Mouse (Mus musculus) lung, embryonic 14.5 days (tissue): ENCODE measurements around the gene Hk2. TPM values are rescaled to one million over a fixed set of nuclear protein-coding genes. Genes with fewer than 3 reads are reported as not detected.

ENCODE experiments used
- ATAC-seq: fragments of 200-750 bp; cut with Nextera tagmentation; 2 replicates; pipeline ENCODE4 v1.8.0; 2017; ENCODE audit warnings: mild to moderate bottlenecking, moderate TSS enrichment, moderate library complexity; ENCODE audit not compliant: insufficient read depth
- DNase-seq: peaks from one replicate; pipeline ENCODE4 v3.0.0-alpha.2; 2015
- H3K27ac ChIP-seq: fragments of 300-500 bp; sonication (generic); 2 replicates; pipeline ENCODE4 v1.5.1; 2014; ENCODE audit warnings: low read depth, mild to moderate bottlenecking, moderate library complexity
- H3K27me3 ChIP-seq: fragments of 300-500 bp; sonication (generic); 2 replicates; pipeline ENCODE4 v1.6.1; 2014; ENCODE audit warnings: low read length, control low read depth; ENCODE audit not compliant: insufficient read depth
- H3K36me3 ChIP-seq: fragments of 300-500 bp; sonication (generic); 2 replicates; pipeline ENCODE4 v1.6.1; 2014; ENCODE audit warnings: control low read depth; ENCODE audit not compliant: insufficient read depth
- H3K4me1 ChIP-seq: fragments of 300-500 bp; sonication (generic); 2 replicates; pipeline ENCODE4 v1.6.1; 2014; ENCODE audit warnings: antibody characterized with exemption, control low read depth; ENCODE audit not compliant: insufficient read depth
- H3K4me2 ChIP-seq: fragments of 300-500 bp; sonication (generic); 2 replicates; pipeline ENCODE4 v1.6.1; 2014; ENCODE audit warnings: mild to moderate bottlenecking
- H3K4me3 ChIP-seq: fragments of 300-500 bp; sonication (generic); 2 replicates; pipeline ENCODE4 v1.5.1; 2014; ENCODE audit warnings: low read depth, low read length
- H3K9ac ChIP-seq: fragments of 300-500 bp; sonication (generic); 2 replicates; pipeline ENCODE4 v1.6.1; 2014
- H3K9me3 ChIP-seq: fragments of 300-500 bp; sonication (generic); 2 replicates; pipeline ENCODE4 v1.6.1; 2016; ENCODE audit warnings: low read depth, low read length, control low read depth
- CTCF ChIP-seq: IDR thresholded peaks from 2 replicates; pipeline ENCODE4 v1.5.1; 2016; ENCODE audit warnings: antibody characterized with exemption, low read depth
- WGBS: fragments of 180-500 bp; shearing (Covaris S2); extraction: QIAGEN DNeasy Blood & Tissue Kit; methylation state at CpG from one replicate; pipeline ENCODE4 v1.1.7; 2014; 5-methylcytosine and 5-hydroxymethylcytosine counted together
- polyA plus RNA-seq: library from polyadenylated mRNA; unstranded; fragments of >200 nt; fragmentation: Nextera tagmentation; extraction: Ambion mirVana; gene quantifications from 2 replicates; pipeline ENCODE4 v1.2.1, GENCODE M21; 2014

The Hk2 gene
- polyA plus RNA-seq, 1 experiment from 2014 or later: 22.4 TPM

DNA sequence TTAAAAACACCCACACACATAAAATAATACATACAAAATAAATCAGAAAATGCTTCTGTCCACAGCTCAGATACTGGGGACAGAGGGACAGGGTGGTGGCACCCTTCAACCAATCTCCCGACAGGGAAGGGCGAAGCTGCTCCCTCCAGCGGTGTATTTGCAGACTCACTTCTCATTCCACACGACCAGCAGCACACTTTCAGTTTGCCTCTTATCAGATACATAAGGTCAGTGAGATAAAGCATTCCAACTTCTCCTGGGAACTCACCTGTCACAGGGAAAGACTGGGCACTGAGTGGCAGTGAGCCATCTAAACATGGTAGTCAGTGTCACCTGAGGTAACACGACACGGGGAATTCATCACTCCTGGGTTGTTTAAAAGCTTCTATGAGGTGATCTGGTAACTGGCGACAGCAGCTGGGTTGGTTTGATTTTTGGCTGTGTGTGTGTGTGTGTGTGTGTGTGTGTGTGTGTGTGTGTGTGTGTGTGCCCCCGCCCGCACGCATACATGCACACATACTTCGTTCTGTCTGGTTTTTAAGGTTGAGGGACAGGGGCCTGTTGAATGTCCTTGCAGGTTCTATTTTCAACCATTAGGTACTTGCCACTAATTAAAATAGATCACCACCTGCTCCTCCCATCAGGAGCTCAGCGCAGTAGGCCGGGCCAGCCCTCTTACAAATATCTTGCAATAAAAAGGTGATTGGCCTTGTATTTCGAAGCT is 20.5 kb downstream of the Hk2 start:
- peaks cover 18% of the 10 kb centered on the region; the same call in 1 of the 2 replicates for H3K36me3 ChIP-seq
- no peak for DNase-seq
- TF ChIP-seq CTCF: peak; percentile 34; the same call in 1 of the 2 replicates

DNA sequence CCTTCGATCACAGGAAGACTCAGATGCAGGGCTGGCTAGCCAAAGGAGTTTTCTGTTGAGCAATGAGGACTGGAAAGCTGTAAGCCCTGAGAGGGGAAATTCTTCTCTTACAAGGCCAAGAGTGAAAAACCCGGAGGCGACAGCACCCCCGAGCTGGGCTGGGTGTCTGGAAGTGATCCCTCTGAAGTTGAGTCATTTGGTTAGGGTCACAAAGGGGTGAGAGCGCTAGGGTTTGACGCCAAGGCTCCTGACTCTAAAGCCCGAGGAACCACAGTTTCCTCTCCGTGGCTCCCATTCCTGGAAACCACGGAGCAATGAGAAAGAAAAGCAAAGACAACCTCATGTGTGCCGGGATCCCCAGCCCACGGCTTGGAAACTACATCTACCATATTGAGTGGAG is 21.2 kb downstream of the Hk2 start:
- no peak overlapping the region for H3K9ac ChIP-seq
- TF ChIP-seq CTCF: no peak
- WGBS: 45% methylated on average over 11 of the region's 11 CpGs
- H3K4me3 ChIP-seq: no peak overlapping the region
- H3K4me2 ChIP-seq: no peak overlapping the region
- H3K27me3 ChIP-seq: no peaks in the 10 kb centered on the region
- peak; percentile 18 for DNase-seq
- H3K4me1 ChIP-seq: no peaks in the 10 kb centered on the region
- peaks cover 20% of the 10 kb centered on the region; the same call in 1 of the 2 replicates for H3K36me3 ChIP-seq
- ATAC-seq: no peak
- peak overlapping the region; percentile 36; the same call in 1 of the 2 replicates for H3K27ac ChIP-seq
- no peaks in the 10 kb centered on the region for H3K9me3 ChIP-seq

More for the DNA sequence above, 20.5 kb downstream of the Hk2 start:
- Histone ChIP-seq H3K27me3 (no peaks in the 10 kb centered on the region), H3K4me2 (no peak overlapping the region), H3K9me3 (no peaks in the 10 kb centered on the region), H3K4me3 (no peak overlapping the region), H3K27ac (no peak overlapping the region), H3K9ac (no peak overlapping the region), H3K4me1 (no peaks in the 10 kb centered on the region)
- 75% methylated on average over 14 of the region's 14 CpGs for WGBS
- ATAC-seq: no peak

DNA sequence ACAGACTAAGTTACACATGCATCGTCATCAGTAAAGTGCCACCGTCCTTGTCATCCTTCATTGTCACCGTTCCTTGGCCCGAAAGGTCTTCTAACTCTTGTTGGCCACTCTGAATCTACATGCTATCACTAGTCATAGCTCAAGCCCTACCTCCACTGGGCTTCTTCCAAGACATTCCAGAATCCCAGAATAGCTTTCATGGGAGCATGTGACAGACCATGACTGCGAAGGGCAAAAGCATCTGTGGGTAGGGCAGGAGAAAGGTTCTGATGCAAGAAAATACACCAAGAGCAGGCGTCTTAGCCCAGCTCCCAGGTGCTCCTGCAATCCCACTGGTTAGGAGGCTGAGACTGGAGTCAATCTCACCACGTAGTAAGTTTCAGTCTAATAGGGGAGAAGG is 22.5 kb downstream of the Hk2 start:
- H3K27ac ChIP-seq: no peak overlapping the region
- H3K27me3 ChIP-seq: no peaks in the 10 kb centered on the region
- DNase-seq: no peak
- H3K4me2 ChIP-seq: no peak overlapping the region
- no peaks in the 10 kb centered on the region for H3K4me1 ChIP-seq
- ATAC-seq: no peak
- 94% methylated on average over 7 of the region's 7 CpGs for WGBS
- no peak for TF ChIP-seq CTCF
- H3K36me3 ChIP-seq: peaks cover 13% of the 10 kb centered on the region; the same call in 1 of the 2 replicates
- H3K9ac ChIP-seq: no peak overlapping the region
- H3K9me3 ChIP-seq: no peaks in the 10 kb centered on the region
- H3K4me3 ChIP-seq: no peak overlapping the region

DNA sequence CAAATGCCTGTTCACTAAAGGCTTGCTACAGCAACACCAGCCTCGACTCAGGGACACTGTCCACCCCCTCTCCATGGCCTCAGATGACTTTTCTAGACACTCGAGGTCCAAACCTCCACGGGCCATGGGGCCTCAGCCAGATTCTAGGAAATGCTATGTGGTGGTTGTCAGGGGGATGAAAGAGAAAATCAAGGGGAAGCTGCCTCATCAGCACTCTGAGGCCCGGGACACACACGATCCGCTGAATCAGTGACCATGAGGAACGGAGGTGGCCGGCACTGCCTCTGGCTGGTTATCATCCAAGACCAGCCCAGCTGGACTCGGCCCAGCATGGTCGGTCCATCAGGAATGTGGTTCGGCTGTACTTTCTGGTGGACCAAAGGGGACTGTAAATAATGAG is 23.2 kb downstream of the Hk2 start:
- no peak for ATAC-seq
- no peak for DNase-seq
- H3K4me3 ChIP-seq: no peak overlapping the region
- H3K27ac ChIP-seq: no peak overlapping the region
- H3K36me3 ChIP-seq: peaks cover 19% of the 10 kb centered on the region; the same call in 1 of the 2 replicates
- no peaks in the 10 kb centered on the region for H3K27me3 ChIP-seq
- TF ChIP-seq CTCF: no peak
- H3K9me3 ChIP-seq: no peaks in the 10 kb centered on the region
- no peak overlapping the region for H3K9ac ChIP-seq
- H3K4me1 ChIP-seq: no peaks in the 10 kb centered on the region
- 76% methylated on average over 11 of the region's 11 CpGs for WGBS
- H3K4me2 ChIP-seq: no peak overlapping the region

DNA sequence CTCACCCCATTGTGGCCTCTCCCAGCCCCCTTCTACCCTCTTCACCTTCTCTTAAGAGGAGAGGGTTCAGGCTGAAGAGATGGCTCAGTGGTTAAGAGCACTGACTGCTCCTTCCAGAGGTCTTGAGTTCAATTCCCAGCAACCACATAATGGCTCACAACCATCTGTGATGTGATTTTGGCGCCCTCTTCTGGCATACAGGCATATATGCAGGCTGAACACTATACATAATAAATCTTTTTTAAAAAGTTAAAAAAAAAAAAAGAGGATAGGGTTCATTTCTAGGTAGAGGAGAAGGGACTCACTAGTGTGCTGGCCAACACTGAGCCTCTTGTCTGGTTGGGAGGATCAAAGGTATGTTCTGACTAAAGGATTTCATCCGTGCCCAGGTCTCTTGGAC is 24.2 kb downstream of the Hk2 start:
- no peak overlapping the region for H3K4me2 ChIP-seq
- H3K9me3 ChIP-seq: no peaks in the 10 kb centered on the region
- DNase-seq (no peak), ATAC-seq (no peak)
- no peak overlapping the region for H3K9ac ChIP-seq
- H3K36me3 ChIP-seq: peaks cover 25% of the 10 kb centered on the region; the same call in 1 of the 2 replicates
- no peaks in the 10 kb centered on the region for H3K4me1 ChIP-seq
- H3K27me3 ChIP-seq: no peaks in the 10 kb centered on the region
- H3K4me3 ChIP-seq: no peak overlapping the region
- TF ChIP-seq CTCF: peak; percentile 37
- no peak overlapping the region for H3K27ac ChIP-seq
- WGBS: 52% methylated on average over 2 of the region's 2 CpGs

DNA sequence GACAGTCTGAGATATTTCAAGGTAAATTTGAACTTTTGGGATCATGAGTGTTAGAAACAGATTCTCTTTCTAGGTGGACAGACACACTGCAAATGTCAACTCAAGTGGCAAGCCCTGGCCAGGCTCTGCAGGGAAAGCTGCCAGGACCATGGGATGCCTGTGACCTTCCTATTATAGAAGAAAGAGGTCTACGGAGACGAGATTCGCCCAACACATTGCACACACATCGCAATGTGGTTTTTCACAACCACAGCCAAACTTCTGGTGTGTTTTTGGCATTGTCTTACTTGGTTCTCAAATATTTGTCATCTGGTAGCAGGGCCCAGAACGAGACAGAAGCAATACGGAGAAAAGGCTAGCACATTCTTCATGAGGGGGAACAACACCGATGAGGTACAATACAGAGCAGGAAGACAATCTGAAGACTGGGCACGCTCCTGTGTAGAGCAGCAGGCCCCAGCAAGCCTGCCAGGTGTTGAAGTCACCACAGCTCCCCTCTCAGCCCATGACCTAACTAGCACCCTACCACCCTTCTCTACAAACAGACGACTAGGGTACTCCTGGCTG is 26.1 kb downstream of the Hk2 start:
- no peak for ATAC-seq
- WGBS: 88% methylated on average over 9 of the region's 9 CpGs
- Histone ChIP-seq H3K36me3 (peaks cover 41% of the 10 kb centered on the region), H3K27me3 (no peaks in the 10 kb centered on the region), H3K4me1 (no peaks in the 10 kb centered on the region), H3K9ac (no peak overlapping the region), H3K27ac (no peak overlapping the region), H3K9me3 (no peaks in the 10 kb centered on the region), H3K4me3 (no peak overlapping the region), H3K4me2 (no peak overlapping the region)
- no peak for DNase-seq
- TF ChIP-seq CTCF: no peak

DNA sequence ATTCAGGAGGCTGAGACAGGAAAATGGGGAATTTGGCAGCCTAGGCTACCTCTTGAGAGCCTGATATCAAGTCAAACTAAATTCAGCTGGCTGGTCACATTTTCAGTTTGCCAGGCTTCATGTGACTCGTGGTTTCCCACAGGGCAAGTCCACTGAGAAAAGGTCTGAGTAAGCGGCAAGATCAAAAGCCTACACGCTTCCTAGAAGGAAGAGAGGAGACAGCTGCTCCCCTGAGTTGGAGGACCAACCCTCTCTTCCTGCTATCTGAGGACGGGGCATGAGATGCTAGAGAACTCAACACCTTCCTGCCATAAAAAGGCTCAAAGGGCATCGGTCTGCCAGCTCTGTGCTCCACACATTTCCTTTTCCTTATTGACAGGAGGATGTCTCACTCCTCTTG is 27.2 kb downstream of the Hk2 start:
- DNase-seq (no peak), ATAC-seq (no peak)
- H3K9me3 ChIP-seq: no peaks in the 10 kb centered on the region
- no peak overlapping the region for H3K4me2 ChIP-seq
- no peak overlapping the region for H3K27ac ChIP-seq
- H3K4me1 ChIP-seq: no peaks in the 10 kb centered on the region
- H3K36me3 ChIP-seq: peaks cover 51% of the 10 kb centered on the region
- H3K4me3 ChIP-seq: no peak overlapping the region
- no peak for TF ChIP-seq CTCF
- H3K9ac ChIP-seq: no peak overlapping the region
- no peaks in the 10 kb centered on the region for H3K27me3 ChIP-seq
- 61% methylated on average over 5 of the region's 5 CpGs for WGBS
